Mouse (Mus musculus) heart, adult 18-20 months (tissue): ENCODE data around the gene Cdc42ep4. TPM values are rescaled to one million over a fixed set of nuclear protein-coding genes. Genes with fewer than 3 reads are reported as not detected.

Experiments
- DNase-seq, 2 experiments: peaks; one replicate each; pipeline ENCODE4 v3.0.0; 2021 to 2022; ENCODE audit warnings: mixed read lengths in 1 of 2
- long read RNA-seq, 2 experiments: library from polyadenylated mRNA; stranded (forward); transcript quantifications; one replicate each; pipeline ENCODE4 v2.0.0; 2021
- total RNA-seq, 2 experiments: library from RNA; stranded (reverse); gene quantifications; 2 replicates each; pipeline ENCODE4 v1.2.3; 2021

The Cdc42ep4 gene
- 10 to 100 TPM; 19.1 to 23.8 TPM for total RNA-seq
- long read RNA-seq, experiment 1, transcript Cdc42ep4-201 (2 exons, 3,008 nt), result major isoform, 8 of 9 reads
- long read RNA-seq, experiment 1, partial matches to known transcripts, result 0 of 9 reads
- long read RNA-seq, experiment 1, other reads (novel, unspliced or antisense), result 1 of 9 reads
- long read RNA-seq, experiment 2, partial matches to known transcripts, result 0 of 8 reads
- long read RNA-seq, experiment 2, other reads (novel, unspliced or antisense), result 4 of 8 reads

DNA sequence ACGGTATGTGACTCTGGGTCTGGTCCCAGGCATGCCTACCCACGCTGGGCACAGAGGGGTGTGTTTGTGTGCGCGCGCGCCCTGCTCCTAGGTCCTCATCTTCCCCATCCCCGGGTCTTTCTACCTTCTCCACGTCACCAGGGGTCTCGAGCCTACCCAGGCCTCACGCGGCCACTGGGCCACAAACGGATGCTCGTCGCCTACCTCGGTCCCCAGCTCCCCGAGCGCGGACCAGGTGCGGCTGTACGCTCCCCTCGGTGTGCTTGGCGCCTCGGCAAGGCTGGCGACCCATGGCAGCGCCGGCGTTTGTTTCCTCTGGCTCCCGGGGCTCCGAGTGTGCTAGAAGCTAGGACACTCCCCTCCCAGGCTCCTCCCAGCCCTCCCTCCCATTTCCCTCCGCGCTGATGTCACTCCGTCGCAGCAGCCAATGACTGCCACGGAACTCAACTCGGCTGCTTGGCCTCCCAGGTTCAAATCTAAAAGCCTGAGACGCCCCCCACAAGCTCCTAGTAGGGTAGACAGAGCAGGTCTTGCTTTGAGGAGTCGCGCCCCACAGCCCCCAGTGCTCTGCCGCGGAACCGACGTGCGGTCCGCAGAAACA lies at the start of gene Cdc42ep4:
TSS of gene Cdc42ep4 (minus strand) at position 398 of the 601 bp plus-strand sequence.
- DNase-seq, result peak; percentile 86 to 90

DNA sequence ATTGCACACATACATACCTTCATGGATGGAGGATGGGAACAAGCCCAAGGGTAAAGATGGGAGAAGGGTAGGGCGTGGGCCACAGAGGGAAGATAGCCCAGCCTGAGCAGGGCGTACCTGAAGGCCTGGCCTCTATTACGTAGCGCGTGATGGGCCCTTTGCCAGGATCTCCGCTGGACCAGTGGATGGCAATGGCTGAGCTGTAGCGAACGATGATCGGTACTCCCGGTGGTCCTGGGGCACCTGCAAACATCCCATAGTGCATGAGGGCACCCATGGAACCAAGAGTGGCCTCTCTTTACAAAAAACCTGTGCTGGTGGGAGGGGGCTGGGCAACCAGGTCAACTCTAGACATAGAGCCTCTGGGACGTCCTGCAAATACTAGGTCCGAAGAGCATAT lies 48.3 kb upstream of the Cdc42ep4 start:
- DNase-seq, result no peak

DNA sequence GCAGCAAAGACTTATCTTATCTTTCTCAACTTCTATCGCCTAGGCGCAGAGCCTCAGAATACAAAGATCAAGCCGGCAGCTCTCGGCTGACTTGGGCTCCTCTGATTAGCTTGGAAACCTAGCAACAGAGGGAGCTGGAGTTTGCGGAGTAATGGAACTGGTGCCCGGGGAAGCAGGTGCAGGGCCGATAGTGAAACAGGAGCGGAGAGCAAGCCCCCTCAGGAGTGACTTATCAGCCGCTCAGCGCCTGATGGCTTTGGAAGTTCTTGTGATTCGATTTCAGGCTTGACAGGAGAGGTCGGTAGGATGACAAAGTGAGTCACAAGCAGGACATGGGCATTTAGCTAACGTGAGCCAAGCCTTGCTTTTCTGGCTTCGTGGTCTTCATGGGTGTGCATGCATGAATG lies 47.4 kb upstream of the Cdc42ep4 start:
- no peak for DNase-seq

DNA sequence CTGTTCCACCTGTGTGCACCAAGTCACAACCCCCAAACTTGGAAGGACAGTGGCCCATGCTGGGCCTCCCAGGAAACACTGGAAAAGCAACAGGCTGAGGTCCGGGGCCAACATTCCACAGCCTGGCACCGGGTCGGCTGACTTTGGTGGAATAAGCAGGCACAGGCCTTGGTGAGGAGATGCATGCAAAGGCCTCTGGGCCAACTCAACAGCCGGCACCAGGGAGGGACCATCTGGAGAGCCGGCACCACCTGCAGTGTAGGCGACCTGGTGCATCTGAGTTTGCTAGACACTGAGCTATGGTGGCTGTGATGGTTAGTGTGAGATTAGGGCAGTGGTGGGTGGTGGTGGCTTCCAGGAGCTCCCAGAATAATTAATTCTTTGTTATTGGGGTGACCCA lies 46.3 kb upstream of the Cdc42ep4 start:
- DNase-seq, result no peak

DNA sequence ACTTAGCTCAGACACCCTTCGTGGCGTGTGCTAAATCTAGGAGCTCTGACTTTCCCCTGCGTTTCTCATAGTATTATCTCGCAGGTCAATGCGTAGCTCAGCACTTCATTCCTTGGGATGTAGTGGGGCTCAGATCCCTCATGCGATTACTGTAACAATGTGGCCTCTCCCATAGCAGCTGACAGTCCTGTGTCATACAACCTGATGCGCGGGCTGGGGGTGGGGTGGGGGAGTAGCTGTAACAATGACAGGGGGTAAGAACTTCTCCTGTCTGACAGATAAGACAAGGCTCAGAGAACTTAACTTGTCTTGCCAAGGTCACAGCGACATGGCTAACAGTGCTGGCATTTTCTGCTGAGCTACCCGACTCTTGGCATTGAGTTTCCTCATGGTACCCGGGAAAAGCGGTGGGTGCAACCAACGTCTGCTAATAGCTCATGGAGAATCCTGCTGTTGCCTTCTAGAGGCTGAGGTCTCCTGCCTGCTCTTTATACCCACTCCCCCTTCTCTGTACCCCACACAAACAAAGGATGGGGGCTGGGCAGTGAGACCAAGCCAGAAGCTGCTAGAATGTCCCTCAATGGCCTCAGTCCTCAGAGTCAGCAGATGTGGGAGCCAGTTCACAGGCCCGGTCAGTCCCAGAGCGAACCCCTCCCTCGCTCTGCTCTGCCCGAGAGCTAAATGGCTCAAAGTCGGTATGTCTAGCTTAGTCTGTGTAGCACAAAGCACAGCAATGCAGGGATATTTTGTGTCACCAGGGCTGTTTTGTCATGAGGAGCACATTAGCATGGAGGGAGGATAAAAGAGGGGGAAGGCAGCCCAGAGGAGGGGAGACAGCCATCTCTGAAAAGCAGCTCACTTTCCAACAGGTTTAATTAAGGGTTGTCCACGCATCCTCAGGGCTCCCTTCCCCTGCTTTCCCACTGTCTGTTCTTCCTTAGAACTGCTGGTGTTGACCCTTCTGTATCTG lies 45.6 kb upstream of the Cdc42ep4 start:
- DNase-seq, result no peak

DNA sequence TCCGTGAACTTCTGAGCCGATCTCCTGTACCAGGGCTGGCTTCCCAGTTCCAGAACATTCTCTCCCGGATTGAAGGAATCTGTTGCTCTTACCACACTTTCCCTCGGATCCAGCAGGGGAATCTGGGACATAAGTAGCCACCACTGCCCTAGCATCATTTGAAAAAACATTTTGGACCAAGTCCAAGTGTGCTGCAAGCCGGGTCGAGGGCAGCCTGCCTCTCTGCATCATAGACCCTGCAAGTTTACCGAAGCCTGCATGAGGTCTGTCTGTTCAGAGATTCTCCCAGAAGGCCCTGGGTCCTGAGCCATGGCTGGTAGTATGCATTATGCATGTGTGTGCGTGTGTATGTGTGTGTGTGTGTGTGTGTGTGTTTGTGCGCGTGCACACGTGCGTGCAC lies 44.2 kb upstream of the Cdc42ep4 start:
- DNase-seq, result no peak

DNA sequence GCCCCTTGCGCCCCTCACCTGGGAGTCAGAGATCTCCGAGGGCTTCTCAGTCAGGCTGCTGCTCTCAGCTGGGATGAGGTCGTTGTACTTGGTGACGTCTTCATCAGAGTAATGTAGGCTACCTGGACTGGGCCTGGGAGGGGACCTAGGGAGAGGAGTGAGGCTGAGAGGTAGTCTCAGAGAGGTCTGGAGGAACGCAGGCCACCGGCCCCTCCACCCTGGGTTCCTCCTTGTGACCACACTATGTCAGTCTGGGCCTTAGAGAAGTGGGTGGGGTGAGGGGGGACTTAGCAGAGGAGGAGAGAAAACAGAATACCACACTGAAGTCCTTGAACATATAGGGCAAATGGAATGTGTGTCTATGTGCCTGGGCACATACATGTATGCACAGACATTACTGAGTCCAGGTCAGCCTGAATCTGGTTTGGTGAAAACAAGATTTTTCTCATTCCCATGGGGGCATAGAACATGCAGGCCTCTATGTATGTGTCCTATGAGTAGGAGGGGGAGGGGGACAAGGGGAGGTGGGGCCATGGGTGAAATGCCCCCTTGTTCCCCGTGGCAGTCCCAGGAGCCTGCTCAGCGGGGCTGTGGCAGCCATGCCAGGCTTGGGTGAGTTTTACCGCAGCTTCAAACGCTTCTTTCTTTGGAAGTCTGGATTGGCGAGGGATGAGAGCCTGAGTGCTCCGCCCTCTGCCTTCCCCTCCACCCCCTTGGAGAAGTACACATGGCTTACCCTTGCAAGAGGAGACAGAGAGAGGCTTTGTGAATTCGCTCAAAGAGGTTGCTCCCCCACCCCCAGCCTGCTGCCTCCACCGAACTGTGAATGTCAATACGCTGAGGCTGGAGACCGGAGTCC lies 39.9 kb upstream of the Cdc42ep4 start:
- DNase-seq, result no peak

DNA sequence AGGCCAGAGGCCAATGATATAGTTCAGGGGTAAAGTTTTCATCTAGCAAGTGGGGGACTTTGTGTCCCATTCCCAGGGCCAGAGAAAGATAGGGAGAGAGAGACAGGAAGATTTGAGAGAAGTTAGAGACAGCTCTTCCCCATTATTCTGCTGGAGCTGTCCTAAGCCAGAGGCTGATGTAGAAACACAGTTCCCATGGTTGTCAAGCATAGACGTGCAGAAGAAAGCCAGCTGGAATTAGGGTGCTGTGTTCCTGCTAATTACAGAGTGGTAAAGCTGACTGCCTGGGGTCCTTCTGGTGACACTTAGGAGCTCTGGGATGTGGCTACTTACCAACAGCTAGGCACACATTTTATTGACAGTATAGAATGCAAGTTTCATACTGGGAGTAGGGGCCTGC lies 37.4 kb upstream of the Cdc42ep4 start:
- DNase-seq, result no peak

DNA sequence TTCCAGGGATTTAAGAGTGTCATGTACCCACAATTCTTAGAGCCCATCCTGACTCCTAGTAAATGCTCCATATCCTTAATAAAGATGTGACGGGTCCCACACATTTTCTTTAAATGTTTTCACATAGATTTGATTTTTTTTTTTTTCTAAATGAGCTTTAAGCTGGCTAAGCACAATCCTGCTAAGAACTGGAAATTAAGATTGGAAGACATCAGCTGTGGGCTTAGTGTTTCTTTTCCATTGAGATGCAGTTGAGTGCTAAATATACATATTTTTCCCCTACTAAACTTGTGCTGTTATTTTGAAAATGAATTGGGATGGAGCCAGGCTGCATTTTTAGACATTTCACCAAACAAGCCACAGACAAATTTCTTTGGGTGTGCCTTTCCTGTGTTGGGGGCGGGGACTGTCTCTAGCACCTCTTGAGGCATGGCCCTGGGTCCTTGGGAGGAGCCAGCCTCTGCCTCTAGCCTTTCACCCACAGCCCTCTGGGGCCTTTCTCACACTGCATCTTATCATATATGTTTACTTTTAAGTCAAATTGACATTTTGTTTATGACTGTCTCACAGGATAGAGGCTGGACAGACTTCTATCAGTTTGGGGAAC lies 36.6 kb upstream of the Cdc42ep4 start:
- peak; percentile 65 to 83 for DNase-seq

DNA sequence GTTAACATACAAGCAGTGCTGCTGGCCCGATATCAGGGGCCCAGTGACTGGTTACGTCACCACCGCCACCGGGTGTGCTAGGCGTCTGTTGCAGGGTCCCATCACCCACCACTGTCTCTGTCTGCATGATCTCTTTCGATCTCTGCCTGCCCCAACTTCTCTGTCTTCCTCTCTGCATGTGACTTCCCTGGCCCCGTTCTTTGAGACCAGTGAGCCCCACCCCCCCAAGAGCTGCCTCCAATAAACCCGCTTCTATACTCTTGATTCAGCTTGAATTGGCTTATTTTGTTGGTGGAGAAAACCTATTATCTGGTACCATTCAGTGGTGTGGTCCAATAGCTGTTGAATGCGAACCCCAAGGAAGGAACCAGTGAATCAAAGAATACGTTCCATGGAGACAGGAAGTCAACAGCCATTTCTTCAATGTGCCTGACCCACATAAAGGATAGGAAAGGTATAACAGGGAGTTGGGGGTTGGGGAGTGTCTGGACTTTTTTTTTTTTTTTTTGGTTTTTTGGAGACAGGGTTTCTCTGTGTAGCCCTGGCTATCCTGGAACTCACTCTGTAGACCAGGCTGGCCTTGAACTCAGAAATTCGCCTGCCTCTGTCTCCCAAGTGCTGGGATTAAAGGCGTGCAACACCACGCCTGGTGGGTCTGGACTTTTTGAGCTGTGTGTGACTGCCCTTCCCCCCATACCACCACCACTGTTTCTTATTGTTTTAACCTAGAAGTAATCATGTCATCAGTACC lies 35.9 kb upstream of the Cdc42ep4 start:
- DNase-seq, result no peak

DNA sequence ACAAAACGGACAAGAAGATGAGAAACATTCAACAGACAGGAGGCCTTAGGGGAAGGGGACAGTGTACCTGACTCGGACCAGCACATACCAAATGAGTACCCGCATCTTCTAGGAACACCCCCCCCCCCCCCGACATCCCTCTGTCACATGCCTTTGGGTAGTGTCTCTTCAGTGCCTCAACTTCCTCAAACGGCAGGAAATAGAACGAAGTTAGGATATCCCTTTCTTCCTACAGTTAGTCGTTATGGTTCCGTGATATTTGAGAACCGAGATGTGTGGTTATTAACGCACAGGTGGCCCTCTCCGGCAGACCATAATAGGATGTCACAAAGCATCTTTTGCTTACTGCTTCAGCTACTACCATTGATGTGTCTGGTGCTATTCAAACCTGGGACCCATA lies 35.3 kb upstream of the Cdc42ep4 start:
- DNase-seq, result no peak

DNA sequence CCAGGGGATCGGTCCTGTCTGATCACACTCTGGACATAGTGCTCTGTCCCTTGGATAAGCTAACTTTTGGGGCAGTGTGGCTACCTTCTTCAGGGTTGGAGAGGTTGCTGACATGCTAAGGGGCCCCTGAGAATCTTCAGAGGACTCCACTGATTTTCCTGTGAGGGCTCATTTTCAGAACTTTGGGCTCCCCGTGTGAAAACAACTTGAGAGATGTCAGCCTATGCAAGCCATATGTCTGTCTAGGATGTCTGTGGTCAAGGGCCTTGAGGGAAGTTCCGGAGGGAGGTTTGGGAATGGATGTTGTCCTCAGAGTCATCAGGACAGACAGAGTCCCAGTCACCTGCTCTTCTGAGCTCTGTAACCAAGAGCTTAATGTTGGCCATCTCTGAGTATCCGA lies 34.7 kb upstream of the Cdc42ep4 start:
- DNase-seq, result no peak

DNA sequence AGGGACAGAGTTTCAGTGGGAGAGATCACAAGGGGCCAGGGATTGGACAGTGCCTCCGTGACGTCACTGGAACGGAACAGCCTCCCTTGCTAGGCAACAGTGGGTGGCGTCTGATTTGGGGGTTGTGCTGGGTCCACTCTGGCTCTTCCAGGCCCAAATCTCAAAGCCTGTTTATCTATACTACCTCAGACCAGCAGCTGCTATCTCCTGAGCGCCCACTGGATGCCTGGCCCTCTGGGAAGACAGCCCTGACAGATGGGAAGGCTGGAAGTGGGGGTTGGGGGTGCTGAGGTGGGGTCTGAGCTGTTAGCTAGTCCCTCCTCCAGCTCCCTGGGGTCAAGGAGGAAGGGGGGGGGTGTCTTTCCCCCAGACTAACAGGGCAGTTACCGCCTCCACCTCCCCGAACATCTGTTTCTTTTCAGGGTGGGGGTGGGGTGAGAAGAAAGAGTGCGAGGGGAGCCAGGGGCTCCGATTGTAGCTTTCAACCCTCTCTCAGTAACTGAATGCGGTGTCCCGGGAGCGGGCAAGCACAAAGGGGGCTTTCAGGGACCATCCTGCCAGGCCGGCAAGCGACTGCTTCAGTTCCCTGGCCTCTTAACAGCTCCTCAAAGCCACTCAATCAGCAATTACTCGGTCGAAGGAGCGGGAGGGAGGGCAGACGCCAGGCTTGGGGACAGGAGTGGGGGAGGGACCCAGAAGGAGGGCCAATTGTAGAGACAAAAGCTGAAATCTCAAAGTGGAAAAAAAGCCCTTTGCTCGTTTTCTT lies 33.9 kb upstream of the Cdc42ep4 start:
- peak; percentile 76 to 83 for DNase-seq

DNA sequence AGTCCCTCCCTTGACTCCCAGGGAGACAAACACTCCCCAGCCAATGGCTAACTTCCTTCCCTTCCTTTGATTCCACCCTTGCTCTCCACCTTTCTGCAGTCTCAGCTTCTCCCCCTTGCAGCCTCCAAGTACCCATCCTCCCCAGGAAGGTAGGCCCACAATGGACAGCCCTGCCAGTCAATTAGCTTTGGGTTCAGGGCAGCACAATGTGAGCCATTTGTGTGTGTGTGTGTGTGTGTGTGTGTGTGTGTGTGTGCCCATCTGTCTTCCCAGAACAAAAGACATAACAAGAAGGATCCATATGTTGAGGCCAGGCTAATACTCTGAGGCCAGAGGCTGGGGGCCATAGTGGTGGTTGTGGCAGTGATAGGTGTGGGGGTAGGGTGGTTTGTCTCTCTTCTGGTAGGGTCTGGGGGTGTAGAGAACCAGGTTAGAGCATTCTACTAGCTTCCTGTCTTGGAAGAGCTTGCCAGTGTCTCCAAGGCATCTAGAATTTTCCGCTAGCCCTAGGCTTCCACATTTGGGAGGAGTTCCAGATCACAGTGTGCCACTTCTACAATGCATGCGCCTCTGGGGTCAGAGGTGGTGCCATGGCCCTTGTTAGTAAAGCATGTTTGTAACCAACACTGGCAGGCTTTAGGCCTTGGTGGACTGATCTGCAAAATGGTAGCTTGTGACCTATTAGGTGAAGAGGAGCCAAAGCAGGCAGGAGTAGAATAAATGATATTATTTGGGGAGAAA lies 33.1 kb upstream of the Cdc42ep4 start:
- no peak for DNase-seq

DNA sequence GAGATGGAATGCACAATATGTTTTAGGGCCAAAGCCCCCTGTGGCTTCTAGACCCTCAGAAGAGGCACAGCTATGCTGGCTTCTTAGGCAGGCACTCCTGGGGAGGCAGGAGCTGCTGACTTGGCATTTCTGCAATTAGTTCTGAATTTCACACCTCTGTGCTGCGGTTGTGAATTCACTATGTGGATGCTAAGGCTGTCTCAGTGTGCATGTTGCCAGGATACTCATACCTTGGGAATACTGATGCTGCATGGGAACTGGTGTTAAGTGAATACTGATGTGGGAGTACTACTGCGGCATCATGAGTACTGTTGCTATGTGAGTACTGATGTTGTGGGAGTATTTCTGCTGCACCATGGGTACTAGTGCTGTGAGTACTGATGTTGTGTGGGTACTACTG lies 30.8 kb upstream of the Cdc42ep4 start:
- DNase-seq, result no peak

DNA sequence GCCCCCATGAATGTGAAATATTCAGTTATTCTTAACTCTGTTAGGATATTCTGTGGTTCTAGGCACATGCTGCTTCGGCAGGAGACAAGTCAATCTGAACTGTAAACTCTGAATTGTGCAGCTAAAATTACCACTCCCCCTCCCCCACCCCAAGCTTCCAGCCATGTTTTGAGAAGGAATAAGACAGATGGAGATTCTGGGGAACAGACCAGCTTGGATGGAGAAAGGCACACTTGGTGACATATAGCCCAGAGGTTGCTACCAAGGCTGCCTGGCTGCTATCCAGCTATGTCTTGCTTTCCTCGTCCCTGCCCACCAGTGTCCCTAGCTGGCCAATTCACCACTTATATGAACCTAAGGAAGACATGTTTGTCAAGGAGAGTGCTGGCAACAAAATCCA lies 30.3 kb upstream of the Cdc42ep4 start:
- no peak for DNase-seq

DNA sequence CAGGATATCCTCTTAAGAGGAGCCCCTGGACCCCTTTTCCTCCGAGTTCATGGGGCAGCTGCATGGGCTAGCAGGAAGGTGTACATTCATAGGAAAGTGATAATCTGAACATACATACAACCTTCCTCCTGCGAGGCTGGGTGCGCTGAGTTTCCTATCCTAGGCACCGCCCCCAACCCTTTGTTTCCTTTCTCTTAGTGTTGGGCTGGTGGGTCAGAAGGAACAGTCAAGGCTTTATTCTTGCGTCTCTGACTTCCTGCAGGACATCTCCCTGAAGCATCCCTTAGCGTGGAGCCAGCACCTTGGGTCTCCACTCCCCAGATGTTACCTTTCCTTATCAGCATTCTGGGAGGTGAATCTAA lies 28.0 kb upstream of the Cdc42ep4 start:
- no peak for DNase-seq

DNA sequence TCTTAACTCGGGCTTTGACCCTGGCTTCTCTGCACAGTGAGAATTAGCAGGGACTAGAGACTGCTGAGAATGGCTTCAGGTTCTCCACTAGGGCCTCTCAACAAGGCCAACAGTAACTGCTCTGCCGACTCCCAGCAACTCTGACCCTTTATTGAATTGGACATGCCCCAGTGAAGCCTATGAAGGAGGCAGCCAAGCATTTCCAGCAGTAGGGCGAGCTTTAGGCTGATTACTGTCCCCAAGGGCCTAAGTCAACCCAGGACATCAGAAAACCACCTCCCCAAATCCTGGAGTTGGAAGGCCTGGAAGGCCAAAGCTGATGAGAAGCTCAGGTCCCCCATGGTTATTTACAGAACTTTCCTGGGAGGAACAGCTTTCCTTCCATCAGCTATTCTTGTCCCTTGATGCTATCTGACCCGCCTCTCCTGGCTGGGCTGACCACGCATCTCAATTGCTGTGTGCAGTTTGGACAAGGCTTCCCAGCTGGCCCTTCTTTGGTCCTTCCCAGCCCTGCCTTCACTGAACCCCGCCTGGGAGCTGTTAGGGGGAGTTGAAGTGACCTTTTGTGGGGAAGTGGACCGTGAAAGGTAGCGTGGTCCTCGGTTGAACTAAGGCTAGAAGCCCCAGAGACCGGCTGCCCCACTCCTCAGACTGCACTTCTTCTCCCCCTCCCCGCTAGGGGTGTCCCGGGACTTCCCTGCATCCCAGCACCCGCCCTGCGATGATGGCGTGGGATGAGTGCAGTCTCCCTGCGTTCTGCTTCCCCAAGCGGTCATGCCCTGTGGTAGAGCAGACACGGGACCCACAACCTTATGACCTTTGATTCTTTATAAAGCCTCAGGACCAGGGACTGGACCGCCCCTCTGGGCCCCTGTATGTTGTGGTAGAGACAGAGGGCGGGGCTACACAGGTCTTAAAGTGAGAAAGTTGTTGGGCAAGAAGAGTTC lies 27.3 kb upstream of the Cdc42ep4 start:
- peak; percentile 71 to 74 for DNase-seq
